Mouse (Mus musculus) limb, embryonic 13.5 days (tissue): ENCODE measurements around the gene 4931429L15Rik. TPM values are rescaled to one million over a fixed set of nuclear protein-coding genes. Genes with fewer than 3 reads are reported as not detected.
"Not testable (repeated sequence)": the region's sequence is repeated elsewhere in the genome, so short reads cannot be mapped to it uniquely, and the experiment has no call there.

Experiments used
- ATAC-seq: fragments of 200-750 bp; cut with Nextera tagmentation; 2 replicates; pipeline ENCODE4 v1.8.0; 2017; ENCODE audit warnings: low read depth, moderate number of reproducible peaks, moderate TSS enrichment; ENCODE audit not compliant: low FRiP score
- H3K27ac ChIP-seq: fragments of 300-500 bp; sonication (generic); 2 replicates; pipeline ENCODE4 v1.5.1; 2015; ENCODE audit warnings: inconsistent platforms, mild to moderate bottlenecking, moderate library complexity
- H3K27me3 ChIP-seq: fragments of 300-500 bp; sonication (generic); 2 replicates; pipeline ENCODE4 v1.6.1; 2015; ENCODE audit warnings: mild to moderate bottlenecking, inconsistent platforms
- H3K36me3 ChIP-seq: fragments of 300-500 bp; sonication (generic); 2 replicates; pipeline ENCODE4 v1.6.1; 2015; ENCODE audit warnings: inconsistent platforms, mild to moderate bottlenecking, moderate library complexity
- H3K4me1 ChIP-seq: fragments of 300-500 bp; sonication (generic); 2 replicates; pipeline ENCODE4 v1.6.1; 2015; ENCODE audit warnings: inconsistent platforms
- H3K4me2 ChIP-seq: fragments of 300-500 bp; sonication (generic); replicated peaks from 2 replicates; pipeline ENCODE4 v1.6.1; 2015; ENCODE audit warnings: inconsistent platforms, mild to moderate bottlenecking, moderate library complexity
- H3K4me3 ChIP-seq: fragments of 300-500 bp; sonication (generic); 2 replicates; pipeline ENCODE4 v1.5.1; 2015; ENCODE audit warnings: moderate library complexity, mild to moderate bottlenecking, inconsistent platforms
- H3K9ac ChIP-seq: fragments of 300-500 bp; sonication (generic); 2 replicates; pipeline ENCODE4 v1.6.1; 2015; ENCODE audit warnings: mild to moderate bottlenecking, inconsistent platforms
- H3K9me3 ChIP-seq: fragments of 300-500 bp; sonication (generic); 2 replicates; pipeline ENCODE4 v1.6.1; 2016; ENCODE audit warnings: inconsistent platforms
- WGBS: fragments of 180-500 bp; shearing (Covaris S2); methylation state at CpG from one replicate; pipeline ENCODE4 v1.1.7; 2015; 5-methylcytosine and 5-hydroxymethylcytosine counted together
- polyA plus RNA-seq: library from polyadenylated mRNA; unstranded; fragments of >200 nt; fragmentation: Nextera tagmentation; extraction: Ambion mirVana; gene quantifications from 2 replicates; pipeline ENCODE4 v1.2.1, GENCODE M21; 2015

4931429L15Rik gene
- 0.09 TPM in 1 of 2 replicates, not detected in the other for polyA plus RNA-seq

GRCm38 (mm10) chr9:46319886-46320285, at the start of gene 4931429L15Rik:
Gene 4931429L15Rik (minus strand): TSS chr9:46319986.
- WGBS: 87% methylated on average over 6 of the region's 6 CpGs
- not testable (repeated sequence) for H3K27ac ChIP-seq, H3K9ac ChIP-seq, H3K4me3 ChIP-seq, H3K9me3 ChIP-seq, H3K27me3 ChIP-seq, H3K4me2 ChIP-seq, ATAC-seq, H3K36me3 ChIP-seq
- peaks cover 16% of the 10 kb centered on the region for H3K4me1 ChIP-seq

- no peak for ATAC-seq
- 59% methylated on average over 2 of the region's 2 CpGs for WGBS
- H3K4me3 ChIP-seq: no peak overlapping the region
- H3K9ac ChIP-seq: no peak overlapping the region
- no peaks in the 10 kb centered on the region for H3K9me3 ChIP-seq
- H3K36me3 ChIP-seq: no peaks in the 10 kb centered on the region
- H3K27ac ChIP-seq: no peak overlapping the region
- H3K4me2 ChIP-seq: no peak overlapping the region
- no peaks in the 10 kb centered on the region for H3K27me3 ChIP-seq
- H3K4me1 ChIP-seq: peaks cover 6% of the 10 kb centered on the region; the same call in 1 of the 2 replicates
These were observed 42.7 kb upstream of the 4931429L15Rik start for GRCm38 (mm10) chr9:46362459-46362858.

- ATAC-seq: no peak
These were observed 41.8 kb upstream of the 4931429L15Rik start for GRCm38 (mm10) chr9:46361461-46362111.

GRCm38 (mm10) chr9:46353992-46354391, 34.2 kb upstream of the 4931429L15Rik start:
- H3K27me3 ChIP-seq: peaks cover 30% of the 10 kb centered on the region
- peaks cover 16% of the 10 kb centered on the region for H3K4me1 ChIP-seq
- no peaks in the 10 kb centered on the region for H3K36me3 ChIP-seq
- no peak overlapping the region for H3K27ac ChIP-seq
- ATAC-seq: no peak
- H3K4me2 ChIP-seq: no peak overlapping the region
- no peak overlapping the region for H3K9ac ChIP-seq
- H3K9me3 ChIP-seq: no peaks in the 10 kb centered on the region
- no peak overlapping the region for H3K4me3 ChIP-seq
- WGBS: 8% methylated on average over 3 of the region's 3 CpGs

More at GRCm38 (mm10) chr9:46361461-46362111, 41.8 kb upstream of the 4931429L15Rik start:
- WGBS: 38% methylated on average over 11 of the region's 11 CpGs
- Histone ChIP-seq H3K36me3 (no peaks in the 10 kb centered on the region), H3K9ac (no peak overlapping the region), H3K4me3 (no peak overlapping the region), H3K27ac (no peak overlapping the region), H3K9me3 (no peaks in the 10 kb centered on the region), H3K27me3 (no peaks in the 10 kb centered on the region), H3K4me2 (no peak overlapping the region), H3K4me1 (peaks cover 6% of the 10 kb centered on the region; the same call in 1 of the 2 replicates)

GRCm38 (mm10) chr9:46353330-46353724, 33.5 kb upstream of the 4931429L15Rik start:
- WGBS: 4% methylated on average over 5 of the region's 5 CpGs
- H3K9me3 ChIP-seq: no peaks in the 10 kb centered on the region
- no peak for ATAC-seq
- peaks cover 16% of the 10 kb centered on the region for H3K4me1 ChIP-seq
- H3K4me2 ChIP-seq: no peak overlapping the region
- no peak overlapping the region for H3K9ac ChIP-seq
- peaks cover 30% of the 10 kb centered on the region for H3K27me3 ChIP-seq
- H3K27ac ChIP-seq: no peak overlapping the region
- no peaks in the 10 kb centered on the region for H3K36me3 ChIP-seq
- no peak overlapping the region for H3K4me3 ChIP-seq

- peak overlapping the region; percentile 21; the same call in 1 of the 2 replicates for H3K4me2 ChIP-seq
- H3K27ac ChIP-seq: no peak overlapping the region
- H3K4me1 ChIP-seq: peaks cover 16% of the 10 kb centered on the region
- H3K9ac ChIP-seq: no peak overlapping the region
- no peaks in the 10 kb centered on the region for H3K9me3 ChIP-seq
- peaks cover 30% of the 10 kb centered on the region for H3K27me3 ChIP-seq
- WGBS: 50% methylated on average over 12 of the region's 12 CpGs
- no peak for ATAC-seq
- no peak overlapping the region for H3K4me3 ChIP-seq
- H3K36me3 ChIP-seq: no peaks in the 10 kb centered on the region
These were observed 33.0 kb upstream of the 4931429L15Rik start for GRCm38 (mm10) chr9:46352651-46353329.

- H3K4me2 ChIP-seq: no peak overlapping the region
- H3K4me1 ChIP-seq: peaks cover 16% of the 10 kb centered on the region
- peak; percentile 44; the same call in 1 of the 2 replicates for ATAC-seq
- no peak overlapping the region for H3K27ac ChIP-seq
- H3K9me3 ChIP-seq: no peaks in the 10 kb centered on the region
- H3K27me3 ChIP-seq: peaks cover 30% of the 10 kb centered on the region
- WGBS: 22% methylated on average over 9 of the region's 9 CpGs
- no peak overlapping the region for H3K9ac ChIP-seq
- H3K36me3 ChIP-seq: no peaks in the 10 kb centered on the region
- no peak overlapping the region for H3K4me3 ChIP-seq
These were observed 30.7 kb upstream of the 4931429L15Rik start for GRCm38 (mm10) chr9:46350451-46350981.

GRCm38 (mm10) chr9:46345887-46346665, 26.3 kb upstream of the 4931429L15Rik start:
- Histone ChIP-seq H3K9ac (no peak overlapping the region), H3K36me3 (no peaks in the 10 kb centered on the region), H3K4me2 (no peak overlapping the region), H3K27ac (no peak overlapping the region), H3K9me3 (no peaks in the 10 kb centered on the region), H3K27me3 (peaks cover 5% of the 10 kb centered on the region; the same call in 1 of the 2 replicates), H3K4me3 (no peak overlapping the region), H3K4me1 (peaks cover 8% of the 10 kb centered on the region)
- ATAC-seq: no peak
- 83% methylated on average over 4 of the region's 4 CpGs for WGBS

- Histone ChIP-seq H3K36me3 (no peaks in the 10 kb centered on the region), H3K9me3 (no peaks in the 10 kb centered on the region), H3K4me2 (no peak overlapping the region), H3K27me3 (peaks cover 17% of the 10 kb centered on the region), H3K27ac (no peak overlapping the region), H3K4me3 (no peak overlapping the region), H3K4me1 (peaks cover 12% of the 10 kb centered on the region), H3K9ac (no peak overlapping the region)
- 82% methylated on average over 4 of the region's 4 CpGs for WGBS
- no peak for ATAC-seq
These were observed 19.4 kb upstream of the 4931429L15Rik start for GRCm38 (mm10) chr9:46339051-46339652.

GRCm38 (mm10) chr9:46338384-46338783, 18.6 kb upstream of the 4931429L15Rik start:
- H3K4me3 ChIP-seq: no peak overlapping the region
- no peak for ATAC-seq
- no peaks in the 10 kb centered on the region for H3K9me3 ChIP-seq
- H3K27me3 ChIP-seq: peaks cover 20% of the 10 kb centered on the region
- WGBS: 34% methylated on average over 4 of the region's 4 CpGs
- no peak overlapping the region for H3K27ac ChIP-seq
- peaks cover 12% of the 10 kb centered on the region for H3K4me1 ChIP-seq
- no peak overlapping the region for H3K4me2 ChIP-seq
- H3K9ac ChIP-seq: no peak overlapping the region
- no peaks in the 10 kb centered on the region for H3K36me3 ChIP-seq

- no peaks in the 10 kb centered on the region for H3K9me3 ChIP-seq
- H3K9ac ChIP-seq: no peak overlapping the region
- H3K4me3 ChIP-seq: no peak overlapping the region
- peak; percentile 51; the same call in 1 of the 2 replicates for ATAC-seq
- no peak overlapping the region for H3K4me2 ChIP-seq
- H3K27me3 ChIP-seq: peaks cover 24% of the 10 kb centered on the region
- H3K4me1 ChIP-seq: peaks cover 12% of the 10 kb centered on the region
- WGBS: 5% methylated on average over 3 of the region's 3 CpGs
- H3K36me3 ChIP-seq: no peaks in the 10 kb centered on the region
- H3K27ac ChIP-seq: no peak overlapping the region
These were observed 18.1 kb upstream of the 4931429L15Rik start for GRCm38 (mm10) chr9:46337852-46338291.
